8 mouse cellular contexts compared by ENCODE assay signal in the genomic region with DNA sequence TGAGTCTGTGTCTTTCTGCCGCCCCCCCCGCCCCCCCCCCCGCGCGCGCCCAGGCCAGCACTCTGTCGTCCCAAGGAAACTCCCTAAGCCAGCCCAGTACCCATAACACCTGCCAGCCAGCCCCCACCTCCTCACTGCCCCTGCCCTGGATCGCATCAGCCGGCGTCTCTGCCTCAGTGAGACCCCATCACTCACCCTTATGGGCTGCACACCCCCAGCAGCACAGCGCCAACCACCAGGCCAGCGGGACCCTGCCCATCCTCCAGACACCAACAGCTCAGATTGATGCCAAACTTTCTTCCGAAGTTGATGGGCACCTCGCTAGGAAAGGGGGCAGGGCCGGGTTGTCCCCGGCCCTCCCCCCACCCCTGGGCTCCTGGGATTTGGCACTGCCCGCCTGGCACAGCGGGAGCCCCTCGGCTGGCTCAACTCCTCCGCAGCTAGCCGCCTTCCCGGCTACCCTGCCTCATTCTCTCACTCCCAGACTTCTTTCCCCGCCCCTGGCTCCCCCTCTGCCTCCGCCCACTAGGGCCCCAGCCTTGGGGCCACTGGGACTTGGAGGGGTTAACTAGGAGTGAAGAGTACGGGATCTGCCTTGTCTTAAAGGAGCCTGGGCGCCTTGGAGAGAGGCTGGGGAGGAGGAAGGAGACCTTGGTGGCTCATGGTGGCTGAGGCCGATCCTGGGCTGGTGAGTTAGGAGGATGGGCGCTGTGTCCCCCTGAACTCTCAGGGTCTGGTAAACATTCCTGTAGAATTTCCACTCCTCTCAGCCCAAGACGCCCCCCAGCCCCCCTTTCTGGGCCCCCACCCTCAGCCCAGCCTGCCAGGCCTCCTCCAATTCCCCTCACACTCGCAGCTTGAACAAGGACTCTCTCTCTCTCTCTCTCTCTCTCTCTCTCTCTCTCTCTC. TPM values are rescaled to one million over a fixed set of nuclear protein-coding genes. Genes with fewer than 3 reads are reported as not detected.
DNase-seq lines count a peak whose midpoint lies in the region; ATAC-seq lines count a peak whose summit lies in the region.

Gene Axl (minus strand): TSS at position 486 of the 909 bp plus-strand sequence.

- under 1% methylated on average over 30 of the region's 30 CpGs for WGBS in forebrain, embryonic 15.5 days
- 1% methylated on average over 29 of the region's 30 CpGs for WGBS in liver, embryonic 16.5 days (ENCODE audit: insufficient replicate concordance)
- WGBS in neural tube, embryonic 14.5 days = under 1% methylated on average over 21 of the region's 30 CpGs

- DNase-seq in NIH3T3 (ENCODE audit: low read depth) = peak; percentile 92
- DNase-seq in cerebellum, adult 18-20 months = peak; percentile 16 to 26
- peak; percentile 83 to 85 for DNase-seq in heart, postnatal 10 days
- DNase-seq in kidney, postnatal 36 days = peak; percentile 55 to 72

- H3K9me3 ChIP-seq in forebrain, embryonic 15.5 days = no peaks in the 10 kb centered on the region
- no peaks in the 10 kb centered on the region for H3K9me3 ChIP-seq in liver, embryonic 16.5 days (replicated peaks; ENCODE audit: control insufficient read depth, low read length)
- no peaks in the 10 kb centered on the region for H3K9me3 ChIP-seq in neural tube, embryonic 14.5 days (ENCODE audit: control insufficient read depth, low read length)

- H3K4me3 ChIP-seq in forebrain, embryonic 15.5 days = peak within 1 kb of the TSS; percentile 45
- H3K4me3 ChIP-seq in liver, embryonic 16.5 days (ENCODE audit: low read depth, low read length) = peak within 1 kb of the TSS; percentile 42
- H3K4me3 ChIP-seq in neural tube, embryonic 14.5 days (ENCODE audit: low read depth, low read length) = peak within 1 kb of the TSS; percentile 31

- ATAC-seq in forebrain, embryonic 15.5 days (replicated peaks) = peak; percentile 86
- peak; percentile 59; the same call in 1 of the 2 replicates for ATAC-seq in liver, embryonic 16.5 days (ENCODE audit: low read depth)
- peak; percentile 86 for ATAC-seq in neural tube, embryonic 14.5 days (ENCODE audit: low read depth)
- no peak for ATAC-seq in megakaryocyte-erythroid progenitor cell, adult 5-6 weeks (replicated peaks; ENCODE audit: low FRiP score, low TSS enrichment, poor library complexity, severe bottlenecking)

- H3K27ac ChIP-seq in forebrain, embryonic 15.5 days (replicated peaks) = peak within 1 kb of the TSS; percentile 36
- H3K27ac ChIP-seq in liver, embryonic 16.5 days (ENCODE audit: low read length) = no peak within 1 kb of the TSS
- H3K27ac ChIP-seq in neural tube, embryonic 14.5 days (ENCODE audit: low read depth, low read length) = no peak within 1 kb of the TSS

- peaks cover 15% of the 10 kb centered on the region for H3K4me1 ChIP-seq in forebrain, embryonic 15.5 days
- H3K4me1 ChIP-seq in liver, embryonic 16.5 days (ENCODE audit: control insufficient read depth, low read depth, low read length) = peaks cover 3% of the 10 kb centered on the region; the same call in 1 of the 2 replicates
- H3K4me1 ChIP-seq in neural tube, embryonic 14.5 days (ENCODE audit: control insufficient read depth, insufficient read depth, low read length) = 0 out of 2 replicates have a peak, but pooled peaks cover 5% of the 10 kb centered on the region

- H3K4me2 ChIP-seq in forebrain, embryonic 15.5 days (replicated peaks) = peak within 1 kb of the TSS; percentile 81
- peak within 1 kb of the TSS; percentile 21; the same call in 1 of the 2 replicates for H3K4me2 ChIP-seq in liver, embryonic 16.5 days (ENCODE audit: low read depth, low read length)
- peak within 1 kb of the TSS; percentile 58 for H3K4me2 ChIP-seq in neural tube, embryonic 14.5 days (ENCODE audit: low read depth, low read length)

- no peaks in the 10 kb centered on the region for H3K27me3 ChIP-seq in forebrain, embryonic 15.5 days
- H3K27me3 ChIP-seq in liver, embryonic 16.5 days (ENCODE audit: control insufficient read depth, insufficient read depth, low read depth, low read length) = peaks cover 2% of the 10 kb centered on the region; the same call in 1 of the 2 replicates
- H3K27me3 ChIP-seq in neural tube, embryonic 14.5 days (ENCODE audit: control insufficient read depth, insufficient read depth, low read length) = no peaks in the 10 kb centered on the region

- H3K36me3 ChIP-seq in forebrain, embryonic 15.5 days = no peaks in the 10 kb centered on the region
- no peaks in the 10 kb centered on the region for H3K36me3 ChIP-seq in liver, embryonic 16.5 days (ENCODE audit: control insufficient read depth, insufficient read depth)
- no peaks in the 10 kb centered on the region for H3K36me3 ChIP-seq in neural tube, embryonic 14.5 days (ENCODE audit: control insufficient read depth, insufficient read depth, low read length)

- H3K9ac ChIP-seq in forebrain, embryonic 15.5 days (replicated peaks) = peak within 1 kb of the TSS; percentile 48
- H3K9ac ChIP-seq in liver, embryonic 16.5 days (ENCODE audit: low read depth, low read length) = no peak within 1 kb of the TSS
- peak within 1 kb of the TSS; percentile 41 for H3K9ac ChIP-seq in neural tube, embryonic 14.5 days (replicated peaks; ENCODE audit: low read depth, low read length)

- intact Hi-C loops in heart, postnatal 10 days (cut with DNase I) = no loop called here

RNA-seq across cellular contexts. Expression of gene Axl, which starts in this region (rescaled TPM):
- 16.5 and 17.7 TPM in 2 replicates for polyA plus RNA-seq in forebrain, embryonic 15.5 days (2015; fragmentation: Nextera tagmentation; extraction: Ambion mirVana)
- 100 to 1,000 TPM; 113 to 139 TPM for total RNA-seq in heart, postnatal 10 days (2021)
- polyA plus RNA-seq in liver, embryonic 16.5 days (2015; fragmentation: Nextera tagmentation; extraction: Ambion mirVana) = 20.2 and 24.9 TPM in 2 replicates
- polyA plus RNA-seq in neural tube, embryonic 14.5 days (2014; fragmentation: Nextera tagmentation; extraction: Ambion mirVana) = 13.5 and 26.7 TPM in 2 replicates
- 0.68 and 1.0 TPM in 2 replicates for total RNA-seq in megakaryocyte-erythroid progenitor cell, adult 5-6 weeks (2014; fragmentation: Nextera tagmentation)
- total RNA-seq in megakaryocyte-erythroid progenitor cell, adult 5-6 weeks (2017) = 0.70 and 1.4 TPM in 2 replicates

Comparison
In these comparisons a context has a peak if more than half of its experiments do, and no peak if none do; other contexts are left out.
1. RNA of gene Axl (total RNA-seq): 113 to 139 TPM in heart, postnatal 10 days; 0.68 to 1.4 TPM in megakaryocyte-erythroid progenitor cell, adult 5-6 weeks; every median in the first group is over 10 times any median in the second.
2. DNase-seq: peak in every context shown above with its lines; median percentile 92 in NIH3T3; 84 in heart, postnatal 10 days; 64 in kidney, postnatal 36 days; 21 in cerebellum, adult 18-20 months.
3. H3K4me2 ChIP-seq: peak in every context shown above with its lines; median percentile 81 in forebrain, embryonic 15.5 days; 58 in neural tube, embryonic 14.5 days; 21 in liver, embryonic 16.5 days.
4. Peak in every context shown above with its lines, with median percentiles within 50 percentile points of each other: H3K4me3 ChIP-seq.